Mouse (Mus musculus): ENCODE data around the gene Lrp10.

DNA sequence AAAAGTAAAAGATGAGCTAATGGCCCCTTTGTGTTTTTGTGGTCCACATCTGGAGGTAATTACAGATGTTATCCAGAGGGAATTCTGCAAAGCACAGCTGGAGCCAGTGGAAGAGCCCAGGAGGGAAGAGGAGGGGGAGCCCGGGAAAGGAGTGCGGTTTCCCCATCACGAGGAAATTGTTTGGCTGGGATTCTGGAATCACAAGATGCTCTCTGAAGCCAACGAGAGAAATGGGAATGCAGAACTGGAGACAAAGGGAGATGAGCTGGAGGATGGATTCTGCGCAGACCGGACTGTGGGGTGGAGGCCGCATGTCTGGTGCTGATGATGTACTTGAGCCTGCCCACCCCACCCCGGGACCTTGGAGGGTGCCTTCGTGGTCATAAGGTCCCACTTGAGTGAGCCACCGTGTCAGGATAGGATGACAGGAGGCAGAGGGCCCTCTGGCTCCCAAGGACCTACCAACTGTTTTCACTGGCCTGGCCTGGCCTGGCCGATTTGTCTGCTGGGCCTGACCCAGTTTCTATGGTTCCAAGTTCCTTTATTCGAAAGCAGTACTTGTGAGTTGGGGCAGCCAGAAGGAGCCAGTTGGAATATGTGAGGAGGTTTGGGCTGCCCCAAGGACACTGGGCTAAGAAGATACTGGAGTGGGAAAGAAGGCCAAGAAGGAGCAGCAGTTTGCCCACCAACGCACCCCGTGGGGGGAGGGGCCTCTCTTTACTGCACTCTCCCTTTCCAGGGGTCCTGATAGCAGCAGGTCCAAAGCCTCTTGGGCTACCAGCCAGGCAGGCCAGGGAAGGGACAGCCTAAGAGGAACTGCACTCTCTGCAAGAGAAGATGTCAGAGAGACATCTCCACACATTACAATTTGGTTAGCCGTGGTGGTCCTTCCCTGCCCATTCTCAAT lies 20.0 kb upstream of the Lrp10 start:
- TF ChIP-seq POLR2A (IDR thresholded peaks at IDR 0.05; ENCODE audit: low read depth, low read length) (no peak), CTCF (IDR thresholded peaks at IDR 0.05; ENCODE audit: extremely low read depth, insufficient read depth, insufficient read length, insufficient replicate concordance) (no peak)

All from spleen, adult 2 months (tissue).